Mouse (Mus musculus) forebrain, embryonic 10.5 days (tissue): ENCODE results near the gene Gpt2. TPM values are rescaled to one million over a fixed set of nuclear protein-coding genes. Genes with fewer than 3 reads are reported as not detected.

Experiments used
- DNase-seq: peaks from one replicate; pipeline ENCODE4 v3.0.0-alpha.2; 2017; ENCODE audit warnings: low spot score; ENCODE audit errors: extremely low spot score
- H3K27ac ChIP-seq: fragments of 300-500 bp; sonication (generic); 2 replicates; pipeline ENCODE4 v1.5.1; 2016; ENCODE audit warnings: mild to moderate bottlenecking
- H3K27me3 ChIP-seq: fragments of 300-500 bp; sonication (generic); 2 replicates; pipeline ENCODE4 v1.6.1; 2016; ENCODE audit warnings: mild to moderate bottlenecking; ENCODE audit not compliant: poor library complexity, severe bottlenecking
- H3K36me3 ChIP-seq: fragments of 300-500 bp; sonication (generic); replicated peaks from 2 replicates; pipeline ENCODE4 v1.6.1; 2016; ENCODE audit warnings: mild to moderate bottlenecking, moderate library complexity
- H3K4me1 ChIP-seq: fragments of 300-500 bp; sonication (generic); 2 replicates; pipeline ENCODE4 v1.6.1; 2016
- H3K4me3 ChIP-seq: fragments of 300-500 bp; sonication (generic); 2 replicates; pipeline ENCODE4 v1.5.1; 2016; ENCODE audit warnings: mild to moderate bottlenecking, moderate library complexity
- H3K9me3 ChIP-seq: fragments of 300-500 bp; sonication (generic); 2 replicates; pipeline ENCODE4 v1.6.1; 2016; ENCODE audit warnings: mild to moderate bottlenecking, moderate library complexity
- WGBS: fragments of 180-500 bp; shearing (Covaris S2); methylation state at CpG from one replicate; pipeline ENCODE4 v1.1.7; 2016; 5-methylcytosine and 5-hydroxymethylcytosine counted together
- polyA plus RNA-seq: library from polyadenylated mRNA; unstranded; fragments of >200 nt; fragmentation: Nextera tagmentation; extraction: Ambion mirVana; gene quantifications from 2 replicates; pipeline ENCODE4 v1.2.1, GENCODE M21; 2016

Gene Gpt2
- polyA plus RNA-seq, 1 experiment from 2014 or later = 32.2 TPM

DNA sequence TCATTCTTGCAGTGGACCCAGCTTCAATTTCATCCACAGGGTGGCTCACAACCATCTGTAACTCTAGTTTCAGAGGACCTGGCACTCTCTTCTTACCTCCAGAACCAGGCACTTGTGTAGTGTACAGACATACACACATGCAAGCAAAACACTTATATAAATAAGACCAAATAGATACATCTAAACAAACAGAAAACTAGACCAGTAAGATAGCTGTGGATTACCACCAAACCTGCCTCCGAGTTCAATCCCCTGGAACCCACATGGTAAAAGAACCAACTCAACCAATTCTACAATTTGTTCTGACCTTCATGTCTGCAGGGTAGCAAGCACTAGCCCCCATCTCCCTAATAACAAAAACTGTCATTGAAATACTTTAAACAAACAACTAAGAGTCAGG is 59.6 kb downstream of the Gpt2 start:
- Histone ChIP-seq H3K9me3 (no peaks in the 10 kb centered on the region), H3K4me1 (peaks cover 25% of the 10 kb centered on the region), H3K4me3 (no peak overlapping the region), H3K27me3 (no peaks in the 10 kb centered on the region), H3K27ac (no peak overlapping the region), H3K36me3 (peaks cover 66% of the 10 kb centered on the region)
- WGBS = 100% methylated on average over 1 of the region's 1 CpGs
- no peak for DNase-seq

DNA sequence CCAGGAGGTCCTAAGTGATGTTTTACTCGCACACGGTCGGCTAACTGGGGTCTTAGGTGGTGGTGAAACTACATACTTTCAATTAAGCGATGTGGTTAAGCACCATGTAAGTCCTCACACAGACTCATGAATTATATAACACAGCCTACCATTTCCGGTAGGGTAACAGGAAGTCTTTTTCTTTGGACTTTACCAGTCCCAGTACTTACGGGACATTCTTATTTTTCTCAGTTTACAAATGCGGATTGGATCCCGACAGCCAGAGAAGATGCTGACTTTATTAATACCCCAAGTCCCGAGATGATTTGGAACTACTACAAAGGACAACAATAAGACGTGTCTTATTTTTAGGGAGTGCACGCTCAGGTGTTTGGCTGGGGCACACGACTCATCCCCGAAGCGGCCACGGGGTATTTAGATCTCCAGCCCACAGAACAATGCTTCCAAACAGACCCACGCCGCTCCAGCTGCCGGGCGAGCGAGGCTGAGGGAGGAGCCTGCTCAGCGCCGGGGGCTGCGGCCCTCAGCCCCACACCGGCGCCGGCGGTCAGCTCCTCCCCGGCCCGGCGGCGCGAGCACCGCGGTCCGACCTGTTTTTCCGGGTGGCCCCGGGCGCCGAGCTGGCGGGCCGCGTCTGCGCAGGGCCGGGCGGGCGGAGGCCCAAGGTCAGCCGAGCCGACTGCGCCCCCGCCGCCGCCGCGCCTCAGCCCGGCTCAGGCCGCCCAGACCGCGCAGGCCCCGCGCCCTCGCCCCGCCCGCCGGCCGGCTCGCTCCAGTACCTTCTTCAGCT is 62.2 kb downstream of the Gpt2 start:
- Histone ChIP-seq H3K4me1 (peaks cover 25% of the 10 kb centered on the region), H3K36me3 (peaks cover 40% of the 10 kb centered on the region), H3K4me3 (peak overlapping the region; percentile 88), H3K9me3 (no peaks in the 10 kb centered on the region), H3K27ac (peak overlapping the region; percentile 96), H3K27me3 (no peaks in the 10 kb centered on the region)
- peak; percentile 40 for DNase-seq
- under 1% methylated on average over 66 of the region's 66 CpGs for WGBS

DNA sequence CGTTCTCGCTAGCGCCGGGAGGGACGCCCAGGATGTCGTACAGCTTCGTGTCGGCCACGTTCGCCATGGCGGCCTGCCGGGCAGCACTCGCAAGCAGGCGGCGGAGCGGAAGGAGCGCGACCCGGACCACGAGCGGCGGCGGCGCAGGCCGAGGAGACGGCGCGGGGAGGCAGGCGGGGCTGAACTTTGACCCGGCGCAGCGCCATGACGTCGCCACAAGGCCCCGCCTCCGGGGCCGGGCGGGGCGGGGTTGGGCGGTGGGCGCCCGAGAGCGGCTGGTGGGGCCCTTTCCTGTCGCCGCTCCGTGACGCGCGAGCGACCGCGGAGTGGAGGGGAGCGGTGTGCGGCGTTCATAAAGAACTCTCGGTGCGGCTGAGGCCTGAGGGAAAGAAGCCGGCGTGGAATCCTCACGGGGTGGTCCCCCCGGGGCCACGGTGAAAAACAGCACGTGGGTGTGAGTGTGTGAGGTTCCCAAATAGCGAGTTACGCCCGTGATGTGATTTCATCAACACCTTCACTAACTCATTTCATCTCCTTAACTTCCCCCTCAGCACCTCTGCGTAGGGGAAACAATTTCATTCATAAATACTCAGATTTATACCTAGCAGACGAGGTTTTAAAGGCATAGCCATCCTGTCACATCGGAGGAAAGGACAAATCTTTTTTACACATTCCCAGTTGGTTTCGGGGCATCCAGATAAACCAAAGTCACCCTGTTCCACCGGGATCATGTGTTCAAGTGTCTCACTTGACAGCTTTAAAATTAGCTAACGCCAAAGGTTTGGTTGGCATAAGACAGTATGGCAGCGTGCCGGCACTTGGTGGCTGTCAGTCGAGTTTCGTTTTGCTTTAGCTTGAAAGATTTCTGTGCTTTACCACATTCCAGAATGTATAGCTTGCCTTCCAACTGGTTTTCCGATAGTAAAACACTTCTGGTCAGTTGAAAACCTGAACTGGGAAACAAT is 63.1 kb downstream of the Gpt2 start, which contains the start of gene Dnaja2:
Gene Dnaja2 (minus strand): TSS at position 164 of the 965 bp plus-strand sequence.
- H3K27ac ChIP-seq = peak within 1 kb of the TSS; percentile 96
- H3K4me3 ChIP-seq = peak within 1 kb of the TSS; percentile 88
- H3K9me3 ChIP-seq = no peaks in the 10 kb centered on the region
- peaks cover 31% of the 10 kb centered on the region for H3K36me3 ChIP-seq
- H3K4me1 ChIP-seq = peaks cover 25% of the 10 kb centered on the region
- peak; percentile 87 for DNase-seq
- no peaks in the 10 kb centered on the region for H3K27me3 ChIP-seq
- WGBS = 1% methylated on average over 77 of the region's 77 CpGs

DNA sequence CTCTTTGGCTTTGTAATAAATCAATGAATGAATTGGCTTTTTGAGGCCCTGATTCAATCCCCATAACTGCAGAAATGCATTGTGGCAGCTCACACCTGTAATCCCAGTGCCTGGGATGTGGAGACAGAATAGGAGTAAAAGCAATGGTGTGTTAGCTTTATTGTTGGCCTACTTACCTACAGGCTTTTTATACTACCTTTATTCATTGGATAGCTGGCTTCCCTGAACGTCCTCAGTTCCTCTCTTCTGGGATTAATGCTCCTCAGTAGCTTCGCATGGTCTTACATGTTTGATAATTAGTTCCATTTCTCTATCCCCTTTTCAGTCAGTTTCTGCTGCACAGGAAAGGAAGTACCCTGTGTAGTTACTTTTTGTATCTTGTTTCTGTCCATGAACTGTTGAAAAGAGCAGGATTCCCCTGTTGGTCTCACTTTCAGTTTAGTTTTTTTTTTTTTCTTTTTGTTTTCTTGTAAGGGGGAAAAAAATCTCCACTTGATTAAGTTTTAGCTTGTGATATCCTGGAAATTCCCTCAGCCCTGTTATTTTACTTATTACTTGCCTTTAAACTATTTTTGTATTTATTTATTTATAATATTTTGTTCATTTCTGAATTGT is 64.7 kb downstream of the Gpt2 start:
- Histone ChIP-seq H3K9me3 (no peaks in the 10 kb centered on the region), H3K27ac (no peak overlapping the region), H3K4me3 (no peak overlapping the region), H3K36me3 (peaks cover 15% of the 10 kb centered on the region), H3K4me1 (peaks cover 20% of the 10 kb centered on the region), H3K27me3 (no peaks in the 10 kb centered on the region)
- WGBS = 53% methylated on average over 2 of the region's 2 CpGs
- no peak for DNase-seq

GRCm38 (mm10) chr8:85557601-85557986 is 65.2 kb downstream of the Gpt2 start:
- Histone ChIP-seq H3K4me3 (no peak overlapping the region), H3K9me3 (no peaks in the 10 kb centered on the region), H3K4me1 (peaks cover 20% of the 10 kb centered on the region), H3K27me3 (no peaks in the 10 kb centered on the region), H3K36me3 (peaks cover 10% of the 10 kb centered on the region), H3K27ac (no peak overlapping the region)
- DNase-seq = no peak
- WGBS = 82% methylated on average over 3 of the region's 3 CpGs

DNA sequence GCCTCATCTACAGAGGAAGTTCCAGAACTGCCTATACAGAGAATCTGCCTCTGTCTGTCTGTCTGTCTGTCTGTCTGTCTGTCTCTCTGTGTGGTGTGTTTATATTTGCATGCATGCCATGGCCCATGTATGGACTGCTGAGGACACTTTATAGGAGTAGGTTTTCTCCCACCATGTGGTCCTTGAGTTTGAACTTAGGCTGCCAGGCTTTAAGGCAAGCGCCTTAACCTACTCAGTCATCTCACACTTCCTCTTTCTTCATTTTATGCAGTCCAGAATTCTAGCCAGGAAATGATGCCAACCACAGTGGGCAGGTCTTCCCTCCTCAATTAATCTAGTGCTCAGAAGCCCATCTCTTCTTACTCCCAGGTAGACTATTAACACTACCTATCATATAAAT is 66.8 kb downstream of the Gpt2 start:
- Histone ChIP-seq H3K4me3 (no peak overlapping the region), H3K27me3 (no peaks in the 10 kb centered on the region), H3K27ac (no peak overlapping the region), H3K36me3 (no peaks in the 10 kb centered on the region), H3K9me3 (no peaks in the 10 kb centered on the region), H3K4me1 (peaks cover 11% of the 10 kb centered on the region)
- WGBS = 87% methylated on average over 1 of the region's 1 CpGs
- DNase-seq = no peak

- WGBS = 71% methylated on average over 2 of the region's 2 CpGs
- no peak overlapping the region for H3K27ac ChIP-seq
- peaks cover 10% of the 10 kb centered on the region for H3K4me1 ChIP-seq
- no peak overlapping the region for H3K4me3 ChIP-seq
- no peaks in the 10 kb centered on the region for H3K36me3 ChIP-seq
- H3K27me3 ChIP-seq = no peaks in the 10 kb centered on the region
- H3K9me3 ChIP-seq = no peaks in the 10 kb centered on the region
- no peak for DNase-seq
Observed at GRCm38 (mm10) chr8:85559966-85560365, 67.6 kb downstream of the Gpt2 start.

DNA sequence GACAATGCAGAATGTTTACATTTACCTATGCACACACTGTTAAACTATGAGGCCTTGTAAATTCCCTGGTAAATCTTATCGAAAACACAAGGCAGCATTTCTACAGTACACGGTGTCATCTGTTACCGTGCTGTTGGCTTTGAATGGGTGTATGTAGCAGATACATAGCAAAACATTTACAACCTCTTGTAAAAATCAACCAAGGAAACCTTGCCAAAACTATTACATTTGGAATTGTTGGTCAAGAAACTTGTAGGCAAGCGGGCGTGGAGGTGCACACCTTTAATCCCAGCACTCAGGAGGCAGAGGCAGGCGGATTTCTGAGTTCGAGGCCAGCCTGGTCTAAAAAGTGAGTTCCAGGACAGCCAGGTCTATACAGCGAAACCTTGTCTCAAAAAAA is 71.0 kb downstream of the Gpt2 start:
- no peak overlapping the region for H3K27ac ChIP-seq
- no peak for DNase-seq
- no peak overlapping the region for H3K4me3 ChIP-seq
- no peaks in the 10 kb centered on the region for H3K36me3 ChIP-seq
- 94% methylated on average over 8 of the region's 8 CpGs for WGBS
- H3K4me1 ChIP-seq = no peaks in the 10 kb centered on the region
- H3K27me3 ChIP-seq = no peaks in the 10 kb centered on the region
- H3K9me3 ChIP-seq = no peaks in the 10 kb centered on the region

- Histone ChIP-seq H3K4me1 (no peaks in the 10 kb centered on the region), H3K4me3 (no peak overlapping the region), H3K9me3 (no peaks in the 10 kb centered on the region), H3K27ac (no peak overlapping the region), H3K27me3 (no peaks in the 10 kb centered on the region), H3K36me3 (no peaks in the 10 kb centered on the region)
- DNase-seq = no peak
- 85% methylated on average over 3 of the region's 3 CpGs for WGBS
Observed at GRCm38 (mm10) chr8:85565186-85565585, 72.8 kb downstream of the Gpt2 start.

DNA sequence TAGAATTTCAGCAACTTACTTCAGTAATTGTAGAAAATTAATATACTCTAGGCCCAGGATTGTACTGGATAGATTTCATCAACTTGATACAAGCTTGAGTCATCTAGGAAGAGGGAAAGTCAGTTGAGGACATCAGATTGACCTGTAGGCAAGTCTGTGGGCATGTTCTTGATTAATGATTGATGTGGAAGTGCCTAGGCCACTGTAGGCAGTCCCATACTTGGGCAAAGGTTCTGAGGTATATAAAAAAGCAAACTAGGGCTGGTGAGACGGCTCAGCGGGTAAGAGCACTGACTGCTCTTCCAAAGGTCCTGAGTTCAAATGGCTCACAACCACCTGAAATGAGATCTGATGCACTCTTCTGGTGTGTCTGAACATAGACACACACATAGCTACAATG is 75.4 kb downstream of the Gpt2 start:
- no peaks in the 10 kb centered on the region for H3K9me3 ChIP-seq
- no peak overlapping the region for H3K4me3 ChIP-seq
- DNase-seq = no peak
- no peak overlapping the region for H3K27ac ChIP-seq
- H3K4me1 ChIP-seq = no peaks in the 10 kb centered on the region
- WGBS = 94% methylated on average over 2 of the region's 2 CpGs
- no peaks in the 10 kb centered on the region for H3K27me3 ChIP-seq
- no peaks in the 10 kb centered on the region for H3K36me3 ChIP-seq

DNA sequence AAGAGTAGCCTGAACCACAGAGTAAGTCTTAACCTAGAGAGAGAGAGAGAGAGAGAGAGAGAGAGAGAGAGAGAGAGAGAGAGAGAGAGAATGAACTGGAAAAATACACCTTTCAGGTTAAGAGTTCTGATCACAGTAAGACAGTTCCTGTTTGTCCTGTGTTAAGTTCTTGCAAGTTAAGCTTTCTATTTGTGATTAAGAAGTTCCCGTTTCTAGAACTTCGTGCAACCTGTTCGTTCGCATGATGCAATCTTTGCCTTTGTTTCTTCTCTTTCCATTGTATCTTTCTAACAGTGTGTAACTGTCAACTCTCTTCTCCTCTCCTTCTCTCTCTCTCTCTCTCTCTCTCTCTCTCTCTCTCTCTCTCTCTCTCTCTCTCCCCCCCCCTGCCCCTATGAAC is 78.1 kb downstream of the Gpt2 start:
- no peak overlapping the region for H3K4me3 ChIP-seq
- H3K27me3 ChIP-seq = no peaks in the 10 kb centered on the region
- no peak overlapping the region for H3K27ac ChIP-seq
- no peaks in the 10 kb centered on the region for H3K36me3 ChIP-seq
- no peaks in the 10 kb centered on the region for H3K4me1 ChIP-seq
- 92% methylated on average over 4 of the region's 4 CpGs for WGBS
- H3K9me3 ChIP-seq = no peaks in the 10 kb centered on the region
- DNase-seq = no peak

- Histone ChIP-seq H3K9me3 (no peaks in the 10 kb centered on the region), H3K36me3 (no peaks in the 10 kb centered on the region), H3K27ac (no peak overlapping the region), H3K4me3 (no peak overlapping the region), H3K27me3 (no peaks in the 10 kb centered on the region), H3K4me1 (no peaks in the 10 kb centered on the region)
- DNase-seq = no peak
- WGBS = 81% methylated on average over 2 of the region's 2 CpGs
Observed at GRCm38 (mm10) chr8:85573972-85574496, 81.7 kb downstream of the Gpt2 start.
